In genomic region chr13:78318434-78318833, GRCm38 (mm10) we compare ENCODE assay signal across 19 mouse cellular contexts.
"Had no signal": no experiment of that assay in that cellular context is flagged by ENCODE, and none has a peak within 500 bp of the region (broad histone marks: within the 10 kb centered on the region; RNA-seq: fewer than 3 reads in every experiment).

No protein-coding gene starts in this region.

- H3K27ac ChIP-seq: lung, embryonic 15.5 days; macrophage; midbrain, embryonic 13.5 days; neural tube, embryonic 13.5 days; neural tube, embryonic 15.5 days had no signal

- H3K4me3 ChIP-seq: lung, embryonic 15.5 days; megakaryocyte, embryonic 14.5 days; midbrain, embryonic 13.5 days; myocyte; neural tube, embryonic 13.5 days; neural tube, embryonic 15.5 days had no signal

- H3K4me1 ChIP-seq: lung, embryonic 15.5 days; megakaryocyte, embryonic 14.5 days; midbrain, embryonic 13.5 days; neural tube, embryonic 13.5 days; neural tube, embryonic 15.5 days had no signal

- DNase-seq: liver, postnatal 0 days; lung, adult 2 months; lung, postnatal 14 days; lung, postnatal 36 days; retina, postnatal 1 day; right cerebral cortex, adult 18-20 months; right cerebral cortex, postnatal 25 days; right cerebral cortex, postnatal 4 days; spleen, adult 18-20 months; thymus, adult 18-20 months; thymus, postnatal 25 days; thymus, postnatal 4 days had no signal

- H3K36me3 ChIP-seq: lung, embryonic 15.5 days; neural tube, embryonic 13.5 days; neural tube, embryonic 15.5 days had no signal

- H3K9me3 ChIP-seq: lung, embryonic 15.5 days had no signal

- H3K9ac ChIP-seq: liver, postnatal 0 days; lung, embryonic 15.5 days; midbrain, embryonic 13.5 days; neural tube, embryonic 13.5 days; neural tube, embryonic 15.5 days had no signal
